ENCODE assay signal across 12 mouse cellular contexts in the genomic region with DNA sequence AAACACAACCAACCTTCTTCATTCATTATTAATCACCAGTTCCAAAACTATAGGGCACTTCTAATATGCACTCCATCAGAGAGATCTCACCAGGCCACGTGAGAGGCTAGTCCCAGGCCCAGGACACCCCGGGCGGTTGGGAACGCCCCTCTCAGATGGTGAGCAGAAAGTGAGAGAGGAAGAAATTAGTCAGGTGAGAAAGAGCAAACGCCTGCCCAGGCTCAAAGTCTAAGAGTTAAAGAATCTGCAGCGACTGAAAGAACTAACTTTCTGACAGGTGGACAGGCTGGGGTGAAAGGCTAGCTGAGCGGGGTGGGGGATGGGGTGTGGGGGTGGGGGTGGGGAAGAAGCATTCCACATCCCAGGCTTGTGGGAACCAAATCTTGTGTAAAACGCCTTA.
DNase-seq lines count a peak whose midpoint lies in the region; ATAC-seq and TF ChIP-seq lines count a peak whose summit lies in the region.
"Had no signal": no experiment of that assay in that cellular context is flagged by ENCODE, and none has a peak within 500 bp of the region (broad histone marks: within the 10 kb centered on the region; RNA-seq: fewer than 3 reads in every experiment).

No protein-coding gene starts in this region.

- H3K4me3 ChIP-seq in heart, postnatal 0 days (ENCODE audit: low read depth, low read length) = no peak overlapping the region
- H3K4me3 ChIP-seq in embryonic facial prominence, embryonic 11.5 days (ENCODE audit: low read depth, low read length) = no peak overlapping the region
- no peak overlapping the region for H3K4me3 ChIP-seq in kidney, postnatal 0 days (replicated peaks; ENCODE audit: low read depth, low read length)
- peak overlapping the region; percentile 51 for H3K4me3 ChIP-seq in liver, embryonic 16.5 days (ENCODE audit: low read depth, low read length)
- no peak overlapping the region for H3K4me3 ChIP-seq in forebrain, embryonic 14.5 days (ENCODE audit: low read depth, low read length)
- H3K4me3 ChIP-seq: neural tube, embryonic 13.5 days had no signal

- H3K27ac ChIP-seq in heart, postnatal 0 days (ENCODE audit: low read depth) = no peak overlapping the region
- no peak overlapping the region for H3K27ac ChIP-seq in embryonic facial prominence, embryonic 11.5 days (replicated peaks; ENCODE audit: low read depth, low read length)
- H3K27ac ChIP-seq in kidney, postnatal 0 days = peak overlapping the region; percentile 84; the same call in 1 of the 2 replicates
- H3K27ac ChIP-seq in liver, embryonic 16.5 days (ENCODE audit: low read length) = no peak overlapping the region; the same call in 1 of the 2 replicates
- H3K27ac ChIP-seq in forebrain, embryonic 14.5 days (ENCODE audit: low read depth, low read length) = no peak overlapping the region
- H3K27ac ChIP-seq: neural tube, embryonic 13.5 days had no signal

- H3K36me3 ChIP-seq in heart, postnatal 0 days (replicated peaks; ENCODE audit: control insufficient read depth, insufficient read depth, low read length) = 0 out of 2 replicates have a peak, but pooled peaks cover 4% of the 10 kb centered on the region
- H3K36me3 ChIP-seq in embryonic facial prominence, embryonic 11.5 days (replicated peaks; ENCODE audit: control insufficient read depth, insufficient read depth, low read depth, low read length) = no peaks in the 10 kb centered on the region
- no peaks in the 10 kb centered on the region for H3K36me3 ChIP-seq in kidney, postnatal 0 days (ENCODE audit: insufficient read depth, low read length)
- H3K36me3 ChIP-seq in liver, embryonic 16.5 days (ENCODE audit: control insufficient read depth, insufficient read depth) = no peaks in the 10 kb centered on the region
- H3K36me3 ChIP-seq in forebrain, embryonic 14.5 days (ENCODE audit: control insufficient read depth, insufficient read depth, low read length) = peaks cover 8% of the 10 kb centered on the region
- H3K36me3 ChIP-seq: forebrain, embryonic 10.5 days had no signal

- no peaks in the 10 kb centered on the region for H3K27me3 ChIP-seq in heart, postnatal 0 days (ENCODE audit: control insufficient read depth, insufficient read depth, low read length)
- H3K27me3 ChIP-seq in embryonic facial prominence, embryonic 11.5 days (ENCODE audit: control insufficient read depth, insufficient read depth, low read length) = no peaks in the 10 kb centered on the region
- H3K27me3 ChIP-seq in kidney, postnatal 0 days (ENCODE audit: insufficient read depth, low read length) = no peaks in the 10 kb centered on the region
- peaks cover 32% of the 10 kb centered on the region for H3K27me3 ChIP-seq in liver, embryonic 16.5 days (ENCODE audit: control insufficient read depth, insufficient read depth, low read depth, low read length)
- H3K27me3 ChIP-seq in forebrain, embryonic 14.5 days (replicated peaks; ENCODE audit: control insufficient read depth, insufficient read depth, low read length) = no peaks in the 10 kb centered on the region
- H3K27me3 ChIP-seq: neural tube, embryonic 13.5 days had no signal

- H3K9me3 ChIP-seq in heart, postnatal 0 days (replicated peaks; ENCODE audit: control insufficient read depth, low read length) = no peaks in the 10 kb centered on the region
- H3K9me3 ChIP-seq in embryonic facial prominence, embryonic 11.5 days (replicated peaks; ENCODE audit: control insufficient read depth, low read length) = no peaks in the 10 kb centered on the region
- H3K9me3 ChIP-seq in kidney, postnatal 0 days (replicated peaks; ENCODE audit: low read length) = no peaks in the 10 kb centered on the region
- no peaks in the 10 kb centered on the region for H3K9me3 ChIP-seq in liver, embryonic 16.5 days (replicated peaks; ENCODE audit: control insufficient read depth, low read length)
- no peaks in the 10 kb centered on the region for H3K9me3 ChIP-seq in forebrain, embryonic 14.5 days (replicated peaks; ENCODE audit: control insufficient read depth, low read length)
- H3K9me3 ChIP-seq: forebrain, embryonic 10.5 days; neural tube, embryonic 13.5 days had no signal

- no peak for DNase-seq in heart, postnatal 0 days (ENCODE audit: low spot score)
- no peak for DNase-seq in heart, adult 9 months (ENCODE audit: low spot score in 2 of 2)
- DNase-seq in embryonic facial prominence, embryonic 11.5 days (ENCODE audit: low spot score) = peak; percentile 9
- peak; percentile 52 for DNase-seq in kidney, postnatal 0 days (ENCODE audit: low spot score)
- no peak for DNase-seq in spleen, postnatal 14 days (ENCODE audit: low spot score in 2 of 2)
- DNase-seq in adrenal gland, postnatal 10 days = no peak
- DNase-seq in forebrain, embryonic 14.5 days (ENCODE audit: low spot score) = no peak
- DNase-seq: adrenal gland, adult 8-10 months; spleen, adult 18-20 months had no signal

- TF ChIP-seq EP300 in heart, postnatal 0 days (IDR thresholded peaks at IDR 0.05; ENCODE audit: low read depth) = no peak

- no peak overlapping the region for H3K9ac ChIP-seq in heart, postnatal 0 days (replicated peaks; ENCODE audit: low read depth, low read length)
- H3K9ac ChIP-seq in embryonic facial prominence, embryonic 11.5 days (replicated peaks; ENCODE audit: low read length) = no peak overlapping the region
- no peak overlapping the region for H3K9ac ChIP-seq in kidney, postnatal 0 days (ENCODE audit: low read depth, low read length)
- H3K9ac ChIP-seq in liver, embryonic 16.5 days (ENCODE audit: low read depth, low read length) = peak overlapping the region; percentile 47; the same call in 1 of the 2 replicates
- no peak overlapping the region for H3K9ac ChIP-seq in forebrain, embryonic 14.5 days (ENCODE audit: low read length)
- H3K9ac ChIP-seq: neural tube, embryonic 13.5 days had no signal

- WGBS in heart, postnatal 0 days = 21% methylated on average over 8 of the region's 8 CpGs
- 9% methylated on average over 8 of the region's 8 CpGs for WGBS in embryonic facial prominence, embryonic 11.5 days
- 10% methylated on average over 8 of the region's 8 CpGs for WGBS in kidney, postnatal 0 days
- WGBS in liver, embryonic 16.5 days (ENCODE audit: insufficient replicate concordance) = 27% methylated on average over 8 of the region's 8 CpGs
- WGBS in forebrain, embryonic 14.5 days = 10% methylated on average over 8 of the region's 8 CpGs

- H3K4me2 ChIP-seq in heart, postnatal 0 days (ENCODE audit: low read depth, low read length) = peak overlapping the region; percentile 70; the same call in 1 of the 2 replicates
- H3K4me2 ChIP-seq in embryonic facial prominence, embryonic 11.5 days (ENCODE audit: low read depth, low read length) = no peak overlapping the region
- H3K4me2 ChIP-seq in kidney, postnatal 0 days (ENCODE audit: low read length) = peak overlapping the region; percentile 77; the same call in 1 of the 2 replicates
- H3K4me2 ChIP-seq in liver, embryonic 16.5 days (ENCODE audit: low read depth, low read length) = peak overlapping the region; percentile 76
- H3K4me2 ChIP-seq in forebrain, embryonic 14.5 days (ENCODE audit: low read length) = no peak overlapping the region

- peaks cover 26% of the 10 kb centered on the region for H3K4me1 ChIP-seq in heart, postnatal 0 days (ENCODE audit: control insufficient read depth, insufficient read depth)
- H3K4me1 ChIP-seq in embryonic facial prominence, embryonic 11.5 days (ENCODE audit: control insufficient read depth, insufficient read depth, low read length) = 0 out of 2 replicates have a peak, but pooled peaks cover 2% of the 10 kb centered on the region
- H3K4me1 ChIP-seq in kidney, postnatal 0 days (replicated peaks; ENCODE audit: insufficient read depth, low read length) = peaks cover 13% of the 10 kb centered on the region; the same call in 1 of the 2 replicates
- H3K4me1 ChIP-seq in liver, embryonic 16.5 days (ENCODE audit: control insufficient read depth, low read depth, low read length) = peaks cover 15% of the 10 kb centered on the region
- peaks cover 16% of the 10 kb centered on the region for H3K4me1 ChIP-seq in forebrain, embryonic 14.5 days (ENCODE audit: control insufficient read depth, insufficient read depth, low read length)

- ATAC-seq in heart, postnatal 0 days (ENCODE audit: insufficient read depth, low read depth) = no peak
- no peak for ATAC-seq in embryonic facial prominence, embryonic 11.5 days (replicated peaks; ENCODE audit: insufficient number of reproducible peaks, low FRiP score, low TSS enrichment, low read depth)
- ATAC-seq in kidney, postnatal 0 days (replicated peaks; ENCODE audit: low FRiP score, low read depth) = peak; percentile 46
- 0 out of 2 replicates have a peak, but pooled peaks have one; percentile 2 for ATAC-seq in liver, embryonic 16.5 days (ENCODE audit: low read depth)
- ATAC-seq in forebrain, embryonic 14.5 days = no peak

- TF ChIP-seq CTCF in heart, postnatal 0 days (IDR thresholded peaks at IDR 0.05; ENCODE audit: low read depth) = no peak
- TF ChIP-seq CTCF in kidney, postnatal 0 days (IDR thresholded peaks at IDR 0.05; ENCODE audit: low read depth) = no peak

Comparison
In these comparisons a context has a peak if more than half of its experiments do, and no peak if none do; other contexts are left out.
1. ATAC-seq: peak in kidney, postnatal 0 days (single experiment) and liver, embryonic 16.5 days (single experiment); none in heart, postnatal 0 days (single experiment), embryonic facial prominence, embryonic 11.5 days (single experiment) and forebrain, embryonic 14.5 days (single experiment).
2. DNase-seq: peak in embryonic facial prominence, embryonic 11.5 days (single experiment) and kidney, postnatal 0 days (single experiment); none in heart, postnatal 0 days (single experiment), heart, adult 9 months (0 of 2), spleen, postnatal 14 days (0 of 2), adrenal gland, postnatal 10 days (single experiment) and forebrain, embryonic 14.5 days (single experiment).
3. H3K4me2 ChIP-seq: peak in heart, postnatal 0 days (single experiment), kidney, postnatal 0 days (single experiment) and liver, embryonic 16.5 days (single experiment); none in embryonic facial prominence, embryonic 11.5 days (single experiment) and forebrain, embryonic 14.5 days (single experiment).